Mouse (Mus musculus) limb, embryonic 13.5 days (tissue): ENCODE data around the gene Gtf2f2. TPM values are rescaled to one million over a fixed set of nuclear protein-coding genes. Genes with fewer than 3 reads are reported as not detected.
"Not testable (repeated sequence)": the region's sequence is repeated elsewhere in the genome, so short reads cannot be mapped to it uniquely, and the experiment has no call there.

Source experiments
- ATAC-seq: fragments of 200-750 bp; cut with Nextera tagmentation; 2 replicates; pipeline ENCODE4 v1.8.0; 2017; ENCODE audit warnings: low read depth, moderate number of reproducible peaks, moderate TSS enrichment; ENCODE audit not compliant: low FRiP score
- H3K27ac ChIP-seq: fragments of 300-500 bp; sonication (generic); 2 replicates; pipeline ENCODE4 v1.5.1; 2015; ENCODE audit warnings: inconsistent platforms, mild to moderate bottlenecking, moderate library complexity
- H3K27me3 ChIP-seq: fragments of 300-500 bp; sonication (generic); 2 replicates; pipeline ENCODE4 v1.6.1; 2015; ENCODE audit warnings: mild to moderate bottlenecking, inconsistent platforms
- H3K36me3 ChIP-seq: fragments of 300-500 bp; sonication (generic); 2 replicates; pipeline ENCODE4 v1.6.1; 2015; ENCODE audit warnings: inconsistent platforms, mild to moderate bottlenecking, moderate library complexity
- H3K4me1 ChIP-seq: fragments of 300-500 bp; sonication (generic); 2 replicates; pipeline ENCODE4 v1.6.1; 2015; ENCODE audit warnings: inconsistent platforms
- H3K4me2 ChIP-seq: fragments of 300-500 bp; sonication (generic); replicated peaks from 2 replicates; pipeline ENCODE4 v1.6.1; 2015; ENCODE audit warnings: inconsistent platforms, mild to moderate bottlenecking, moderate library complexity
- H3K4me3 ChIP-seq: fragments of 300-500 bp; sonication (generic); 2 replicates; pipeline ENCODE4 v1.5.1; 2015; ENCODE audit warnings: moderate library complexity, mild to moderate bottlenecking, inconsistent platforms
- H3K9ac ChIP-seq: fragments of 300-500 bp; sonication (generic); 2 replicates; pipeline ENCODE4 v1.6.1; 2015; ENCODE audit warnings: mild to moderate bottlenecking, inconsistent platforms
- H3K9me3 ChIP-seq: fragments of 300-500 bp; sonication (generic); 2 replicates; pipeline ENCODE4 v1.6.1; 2016; ENCODE audit warnings: inconsistent platforms
- WGBS: fragments of 180-500 bp; shearing (Covaris S2); methylation state at CpG from one replicate; pipeline ENCODE4 v1.1.7; 2015; 5-methylcytosine and 5-hydroxymethylcytosine counted together
- polyA plus RNA-seq: library from polyadenylated mRNA; unstranded; fragments of >200 nt; fragmentation: Nextera tagmentation; extraction: Ambion mirVana; gene quantifications from 2 replicates; pipeline ENCODE4 v1.2.1, GENCODE M21; 2015

The Gtf2f2 gene
- polyA plus RNA-seq, 1 experiment from 2014 or later: 41.4 TPM

DNA sequence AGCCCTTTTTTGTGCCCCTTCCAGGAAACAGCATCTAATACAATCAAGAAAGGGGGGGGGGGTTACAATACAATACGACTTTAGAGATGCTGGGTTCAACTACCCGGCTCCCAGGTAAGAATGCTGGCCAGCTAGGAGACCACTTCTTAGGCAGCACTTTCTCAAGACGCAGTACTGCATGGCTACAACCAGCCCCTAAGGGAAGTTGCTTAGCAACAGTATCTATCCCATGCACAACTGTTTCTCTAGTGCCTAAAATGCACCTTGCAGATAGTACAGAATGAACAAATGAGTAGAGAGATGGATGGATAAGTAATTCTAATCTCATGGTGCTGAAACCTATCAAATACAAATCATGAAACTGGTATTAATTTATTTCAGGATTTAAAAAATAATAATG, 63.0 kb downstream of the Gtf2f2 start:
- Histone ChIP-seq H3K4me1 (no peaks in the 10 kb centered on the region), H3K4me3 (no peak overlapping the region), H3K9me3 (no peaks in the 10 kb centered on the region), H3K4me2 (no peak overlapping the region), H3K9ac (no peak overlapping the region), H3K36me3 (peaks cover 3% of the 10 kb centered on the region; the same call in 1 of the 2 replicates), H3K27me3 (no peaks in the 10 kb centered on the region), H3K27ac (no peak overlapping the region)
- 63% methylated on average over 3 of the region's 3 CpGs for WGBS
- no peak for ATAC-seq

DNA sequence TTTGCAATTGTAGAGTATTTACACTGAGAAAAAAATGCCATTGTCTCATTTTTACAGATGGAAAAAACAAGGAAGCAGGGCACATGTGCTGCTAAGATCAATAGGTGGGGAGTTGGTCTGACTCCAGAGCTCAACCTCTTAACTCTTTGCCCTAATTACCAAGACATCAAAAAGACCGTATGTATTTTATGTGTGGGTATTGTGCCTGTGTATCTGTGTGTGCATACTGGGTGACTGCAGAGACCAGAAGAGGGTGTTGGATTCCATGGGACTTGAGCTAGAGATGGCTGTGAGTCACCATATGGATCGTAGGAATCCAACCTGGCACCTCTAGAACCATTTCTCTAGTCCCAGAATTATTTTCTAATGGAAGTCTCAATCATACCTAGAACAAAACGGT, 68.3 kb downstream of the Gtf2f2 start:
- 84% methylated on average over 3 of the region's 3 CpGs for WGBS

DNA sequence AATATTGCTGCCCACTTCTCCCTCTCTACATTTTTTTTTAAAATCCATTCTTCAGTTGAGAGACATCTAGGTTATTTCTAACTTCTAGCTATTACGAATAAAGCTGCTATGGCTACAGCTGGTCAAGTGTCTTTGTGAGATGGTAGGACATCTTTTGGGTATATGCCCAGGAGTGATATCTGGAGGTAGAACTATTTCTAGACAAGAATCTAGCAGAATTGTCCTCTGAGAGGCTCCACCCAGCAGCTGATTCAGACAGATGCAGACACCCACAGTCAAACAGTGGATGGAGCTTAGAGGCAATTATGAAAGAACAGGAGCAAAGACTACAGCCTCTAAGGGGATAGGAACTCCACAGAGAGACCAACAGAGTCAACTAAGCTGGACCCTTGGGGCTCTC, 69.2 kb downstream of the Gtf2f2 start:
- ATAC-seq: no peak
- Histone ChIP-seq H3K36me3 (no peaks in the 10 kb centered on the region; the same call in 1 of the 2 replicates), H3K4me2 (no peak overlapping the region), H3K4me3 (no peak overlapping the region), H3K4me1 (no peaks in the 10 kb centered on the region), H3K9me3 (no peaks in the 10 kb centered on the region), H3K27ac (no peak overlapping the region), H3K9ac (no peak overlapping the region), H3K27me3 (no peaks in the 10 kb centered on the region)
- WGBS: 100% methylated on average over 1 of the region's 1 CpGs

More for the DNA sequence above, 68.3 kb downstream of the Gtf2f2 start:
- Histone ChIP-seq H3K36me3 (no peaks in the 10 kb centered on the region; the same call in 1 of the 2 replicates), H3K4me2 (no peak overlapping the region), H3K27me3 (no peaks in the 10 kb centered on the region), H3K9me3 (no peaks in the 10 kb centered on the region), H3K4me3 (no peak overlapping the region), H3K9ac (no peak overlapping the region), H3K4me1 (no peaks in the 10 kb centered on the region), H3K27ac (no peak overlapping the region)
- ATAC-seq: no peak

DNA sequence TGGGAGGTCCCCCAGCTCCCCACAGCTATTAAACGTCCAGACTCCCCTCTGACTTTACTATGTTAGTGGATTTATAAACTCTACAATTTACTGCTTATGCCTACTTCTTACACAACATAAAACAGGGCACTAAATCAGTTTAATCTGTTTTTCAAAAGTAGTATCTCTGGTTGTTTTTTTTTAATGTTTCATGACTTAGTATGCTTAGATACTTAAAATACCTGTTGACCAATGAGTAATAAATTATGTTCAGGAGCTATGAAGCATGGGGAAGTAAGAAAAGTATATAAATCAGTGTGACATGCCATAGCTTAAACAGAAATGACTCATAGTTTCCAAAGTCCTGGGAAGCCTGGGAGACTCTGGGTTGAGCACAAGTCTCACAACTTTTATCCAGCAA, 73.0 kb downstream of the Gtf2f2 start:
- H3K4me3 ChIP-seq: no peak overlapping the region
- no peak overlapping the region for H3K4me2 ChIP-seq
- no peaks in the 10 kb centered on the region for H3K4me1 ChIP-seq
- no peaks in the 10 kb centered on the region for H3K9me3 ChIP-seq
- no peak overlapping the region for H3K27ac ChIP-seq
- H3K9ac ChIP-seq: no peak overlapping the region
- H3K27me3 ChIP-seq: no peaks in the 10 kb centered on the region
- H3K36me3 ChIP-seq: no peaks in the 10 kb centered on the region; the same call in 1 of the 2 replicates
- ATAC-seq: no peak
- 22% methylated on average over 1 of the region's 1 CpGs for WGBS

DNA sequence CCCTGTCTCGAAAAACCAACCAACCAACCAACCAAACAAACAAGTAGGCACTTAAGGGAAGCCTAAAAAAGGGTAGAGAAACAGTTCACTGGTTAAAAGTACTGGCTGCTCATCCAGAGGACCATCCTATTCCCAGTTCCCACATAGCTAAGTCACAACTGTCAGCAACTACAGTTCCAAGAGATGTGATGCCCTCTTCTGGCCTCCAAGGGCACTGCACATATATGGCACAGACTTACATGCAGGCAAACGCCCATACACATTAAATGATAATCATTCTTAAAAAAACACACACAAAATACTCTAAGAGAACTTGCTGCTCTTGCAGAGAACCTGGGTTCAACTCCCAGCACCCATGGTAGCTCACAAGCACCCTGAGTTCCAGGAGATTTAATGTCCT, 76.3 kb downstream of the Gtf2f2 start:
- no peak overlapping the region for H3K9ac ChIP-seq

DNA sequence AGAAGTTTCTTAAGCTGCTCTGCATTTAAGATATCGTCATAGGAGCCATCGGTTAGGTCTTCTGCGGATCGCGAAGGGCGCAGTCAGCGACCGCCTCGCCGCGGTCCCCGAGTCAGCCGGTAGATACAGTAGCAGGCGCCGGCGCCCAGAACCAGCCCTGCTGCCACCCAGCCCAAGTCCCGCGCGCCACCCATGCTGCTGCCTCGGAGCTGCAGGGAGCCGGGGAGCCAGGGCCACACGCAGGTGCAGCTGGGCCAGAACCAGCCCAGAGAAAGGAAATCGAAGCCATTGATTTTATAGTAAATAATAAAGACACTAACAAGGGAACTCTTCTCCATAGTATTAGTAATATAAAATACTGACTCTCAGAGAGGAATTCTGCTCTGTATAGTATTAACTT, 79.4 kb downstream of the Gtf2f2 start:
- Histone ChIP-seq H3K9ac (no peak overlapping the region), H3K27ac (no peak overlapping the region), H3K4me3 (no peak overlapping the region), H3K27me3 (no peaks in the 10 kb centered on the region), H3K36me3 (no peaks in the 10 kb centered on the region), H3K4me1 (no peaks in the 10 kb centered on the region), H3K9me3 (no peaks in the 10 kb centered on the region), H3K4me2 (no peak overlapping the region)
- WGBS: 96% methylated on average over 23 of the region's 23 CpGs
- ATAC-seq: no peak

More for the DNA sequence above, 76.3 kb downstream of the Gtf2f2 start:
- no peak overlapping the region for H3K4me3 ChIP-seq
- H3K36me3 ChIP-seq: no peaks in the 10 kb centered on the region
- no peaks in the 10 kb centered on the region for H3K27me3 ChIP-seq
- no peaks in the 10 kb centered on the region for H3K4me1 ChIP-seq
- H3K4me2 ChIP-seq: no peak overlapping the region
- H3K27ac ChIP-seq: no peak overlapping the region
- no peaks in the 10 kb centered on the region for H3K9me3 ChIP-seq
- no peak for ATAC-seq
- 91% methylated on average over 2 of the region's 2 CpGs for WGBS

DNA sequence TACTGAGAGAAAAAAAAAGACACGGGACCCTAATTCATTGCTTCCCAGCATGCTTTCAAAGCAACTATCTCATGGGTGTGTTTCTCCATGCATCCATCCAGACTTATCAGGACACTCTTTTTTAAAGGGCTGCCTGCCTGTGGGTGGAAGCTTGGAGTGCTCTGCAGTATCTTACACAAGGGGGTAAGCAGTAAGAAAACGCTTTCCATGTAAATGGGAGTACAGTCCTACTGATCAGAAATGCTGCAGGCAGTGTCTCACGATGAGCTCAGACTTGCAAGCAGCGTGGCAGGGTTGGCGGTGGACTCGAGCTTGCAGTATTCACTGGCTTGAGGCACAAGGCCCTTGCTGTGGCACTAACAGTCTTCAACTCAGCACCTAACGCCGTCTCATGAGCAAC, 81.0 kb downstream of the Gtf2f2 start:
- not testable (repeated sequence) for H3K27me3 ChIP-seq, H3K4me1 ChIP-seq, H3K9ac ChIP-seq, H3K4me3 ChIP-seq, H3K27ac ChIP-seq, H3K9me3 ChIP-seq, ATAC-seq, H3K36me3 ChIP-seq, H3K4me2 ChIP-seq
- 89% methylated on average over 8 of the region's 8 CpGs for WGBS

DNA sequence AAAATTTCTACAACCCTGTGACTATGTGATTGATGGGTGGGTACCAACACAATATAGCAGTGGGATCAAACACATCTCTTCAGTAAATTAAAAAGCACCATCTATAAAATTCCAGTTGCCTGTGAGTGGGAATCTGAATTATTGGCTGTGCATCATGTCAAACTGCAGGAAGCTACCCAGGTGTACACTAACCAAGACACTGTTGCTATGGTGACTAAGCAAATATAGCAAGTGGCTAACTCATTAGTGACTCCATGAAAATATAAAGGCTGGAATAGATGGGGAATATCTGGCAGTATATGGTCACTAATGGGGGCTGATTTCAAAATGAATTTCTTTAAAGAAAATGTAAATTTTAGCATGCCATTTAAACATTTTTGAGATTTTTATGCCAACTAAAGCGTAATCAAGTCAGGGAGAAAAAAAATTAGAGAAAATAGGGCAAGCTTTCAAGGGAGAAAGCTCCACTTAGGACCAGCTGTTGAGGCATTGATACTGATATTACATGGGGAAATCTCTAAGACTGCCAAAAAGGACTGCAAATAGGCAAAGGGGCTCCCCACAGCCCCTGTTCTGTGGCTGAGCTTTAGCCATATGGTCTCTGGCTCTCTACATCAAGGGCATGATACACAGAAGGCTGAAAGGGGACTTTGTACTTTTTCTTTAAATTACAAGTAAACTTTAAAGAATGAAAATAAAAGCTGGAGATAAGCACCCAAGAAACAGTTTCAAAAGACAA, 87.2 kb downstream of the Gtf2f2 start:
- H3K4me2 ChIP-seq: no peak overlapping the region
- no peak overlapping the region for H3K27ac ChIP-seq
- no peak overlapping the region for H3K4me3 ChIP-seq
- WGBS: 92% methylated on average over 1 of the region's 1 CpGs
- ATAC-seq: no peak
- H3K9me3 ChIP-seq: no peaks in the 10 kb centered on the region
- no peaks in the 10 kb centered on the region for H3K36me3 ChIP-seq
- H3K4me1 ChIP-seq: no peaks in the 10 kb centered on the region
- no peaks in the 10 kb centered on the region for H3K27me3 ChIP-seq
- no peak overlapping the region for H3K9ac ChIP-seq

DNA sequence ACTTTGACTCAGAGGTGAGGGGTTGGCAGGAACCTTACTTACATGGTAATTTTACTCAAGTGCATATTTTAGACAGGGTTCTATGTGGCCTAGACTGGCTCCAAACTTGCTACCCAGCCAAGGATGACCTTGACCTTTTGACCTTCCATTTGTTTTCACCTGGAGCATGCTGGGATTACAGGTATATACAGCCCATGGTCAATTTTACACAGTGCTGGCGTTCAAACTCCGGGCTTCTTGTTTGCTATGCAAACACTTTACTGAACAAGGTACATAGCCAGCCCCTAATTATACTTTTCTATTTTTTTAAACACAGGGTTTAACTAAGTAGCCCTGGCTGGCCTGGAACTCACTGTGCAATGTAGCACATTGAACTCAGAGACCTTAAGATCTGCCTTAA, 98.0 kb downstream of the Gtf2f2 start:
- Histone ChIP-seq H3K9me3 (no peaks in the 10 kb centered on the region), H3K36me3 (peaks cover 10% of the 10 kb centered on the region), H3K9ac (no peak overlapping the region), H3K4me3 (no peak overlapping the region), H3K27ac (no peak overlapping the region), H3K4me1 (no peaks in the 10 kb centered on the region), H3K4me2 (no peak overlapping the region), H3K27me3 (no peaks in the 10 kb centered on the region)
- WGBS: 96% methylated on average over 2 of the region's 2 CpGs
- no peak for ATAC-seq

DNA sequence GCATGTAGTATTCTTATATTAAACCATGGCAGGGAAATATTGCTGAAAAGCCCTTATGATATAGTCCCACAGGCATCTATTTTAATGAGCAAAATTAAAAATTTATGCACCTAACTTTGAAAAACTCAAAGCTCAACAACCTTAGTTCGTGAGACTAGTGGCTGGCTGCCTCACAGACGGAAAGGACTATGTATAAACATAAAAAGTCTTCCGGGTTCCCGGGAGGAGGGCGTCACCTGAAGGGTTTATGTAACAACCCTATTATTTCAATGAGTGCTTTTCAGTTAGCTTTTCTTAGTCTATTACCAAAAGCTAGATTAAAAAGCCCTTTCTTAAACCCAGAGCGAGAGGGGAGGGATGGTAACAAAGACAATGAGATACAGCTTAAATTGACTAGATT, 98.7 kb downstream of the Gtf2f2 start:
- Histone ChIP-seq H3K36me3 (peaks cover 10% of the 10 kb centered on the region), H3K9me3 (no peaks in the 10 kb centered on the region), H3K27ac (no peak overlapping the region), H3K4me1 (no peaks in the 10 kb centered on the region), H3K4me2 (no peak overlapping the region), H3K27me3 (no peaks in the 10 kb centered on the region), H3K9ac (no peak overlapping the region), H3K4me3 (no peak overlapping the region)
- no peak for ATAC-seq
- 76% methylated on average over 6 of the region's 6 CpGs for WGBS

DNA sequence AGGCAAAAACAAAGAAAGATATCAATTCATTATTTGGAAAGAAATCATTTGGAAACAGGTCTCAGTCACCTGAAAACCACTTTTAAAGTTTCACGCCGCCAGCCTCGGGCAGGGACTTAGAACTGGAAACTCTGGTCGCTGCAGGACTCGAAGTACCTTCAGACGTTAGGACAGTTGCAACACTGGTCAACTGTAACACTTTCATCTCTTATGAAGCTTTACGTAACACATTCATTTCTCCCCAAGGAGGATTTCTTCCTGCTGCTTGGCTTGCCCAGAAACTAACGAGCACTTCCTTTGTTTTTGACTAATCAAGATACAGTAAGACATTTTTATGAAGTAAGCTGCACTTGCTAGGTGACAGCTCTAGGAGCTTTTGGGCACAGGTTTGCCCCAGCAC, 103.7 kb downstream of the Gtf2f2 start:
- H3K36me3 ChIP-seq: peaks cover 23% of the 10 kb centered on the region
- 78% methylated on average over 8 of the region's 8 CpGs for WGBS

DNA sequence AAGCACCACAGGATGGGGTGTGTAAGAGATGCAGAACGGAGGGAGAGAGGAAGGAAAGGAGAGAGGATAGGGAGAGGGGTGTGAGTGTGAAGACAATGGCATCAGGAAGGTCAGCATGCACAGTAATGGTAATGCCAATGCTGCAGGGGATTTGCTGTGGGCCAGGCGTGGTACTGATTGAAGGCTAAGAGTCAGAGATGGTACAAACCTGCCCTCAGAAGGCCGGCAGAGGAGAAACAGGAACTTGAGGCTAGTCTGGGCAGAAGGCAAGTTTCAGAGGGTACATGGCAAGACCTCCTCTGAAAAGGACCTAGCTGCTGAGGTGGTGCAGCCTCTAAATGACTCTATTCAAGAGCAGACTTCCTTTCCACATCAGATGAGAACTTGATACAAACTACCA, 105.7 kb downstream of the Gtf2f2 start:
- Histone ChIP-seq H3K9ac (no peak overlapping the region), H3K4me2 (no peak overlapping the region), H3K36me3 (peaks cover 23% of the 10 kb centered on the region), H3K9me3 (no peaks in the 10 kb centered on the region), H3K27me3 (no peaks in the 10 kb centered on the region), H3K4me1 (peaks cover 33% of the 10 kb centered on the region), H3K27ac (no peak overlapping the region), H3K4me3 (no peak overlapping the region)
- WGBS: 94% methylated on average over 3 of the region's 3 CpGs
- ATAC-seq: no peak

More for the DNA sequence above, 103.7 kb downstream of the Gtf2f2 start:
- Histone ChIP-seq H3K27ac (no peak overlapping the region), H3K4me2 (no peak overlapping the region), H3K4me3 (no peak overlapping the region), H3K27me3 (no peaks in the 10 kb centered on the region), H3K9me3 (no peaks in the 10 kb centered on the region), H3K4me1 (peaks cover 13% of the 10 kb centered on the region), H3K9ac (no peak overlapping the region)
- ATAC-seq: no peak

DNA sequence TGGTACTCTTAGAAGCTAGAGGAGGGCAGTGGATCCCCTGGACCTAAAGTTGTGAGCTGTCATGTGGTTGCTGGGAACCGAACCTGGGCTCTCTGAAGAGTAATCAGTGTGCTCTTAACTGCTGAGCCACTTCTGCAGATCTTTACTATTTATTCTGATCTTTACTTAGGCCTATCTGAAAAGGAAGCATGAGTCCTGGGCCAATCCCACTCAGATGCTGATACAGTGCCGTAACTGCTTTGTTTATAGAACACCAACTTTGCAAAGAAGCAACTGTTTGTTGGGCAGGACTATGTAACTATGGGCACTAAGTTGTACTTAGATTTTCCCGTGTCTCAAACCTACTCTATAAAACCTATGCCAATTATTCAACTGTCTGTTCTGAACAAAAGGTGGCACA, 107.5 kb downstream of the Gtf2f2 start:
- H3K4me3 ChIP-seq: no peak overlapping the region
- no peak for ATAC-seq
- H3K27ac ChIP-seq: no peak overlapping the region
- H3K4me1 ChIP-seq: peaks cover 39% of the 10 kb centered on the region
- no peak overlapping the region for H3K4me2 ChIP-seq
- no peaks in the 10 kb centered on the region for H3K27me3 ChIP-seq
- WGBS: 86% methylated on average over 3 of the region's 3 CpGs
- H3K9me3 ChIP-seq: no peaks in the 10 kb centered on the region
- H3K36me3 ChIP-seq: peaks cover 23% of the 10 kb centered on the region
- no peak overlapping the region for H3K9ac ChIP-seq
